Mouse (Mus musculus) embryo, embryonic 11.5 days (tissue): Measurements from ENCODE around the gene Dbf4.

Experiments used
- DNase-seq: peaks from one replicate; pipeline ENCODE4 v3.0.0-alpha.2; 2012; ENCODE audit warnings: low read depth, low spot score

Gene Dbf4

GRCm38 (mm10) chr5:8366771-8367613, 55.5 kb downstream of the Dbf4 start:
- no peak for DNase-seq

GRCm38 (mm10) chr5:8362361-8362760, 60.2 kb downstream of the Dbf4 start:
- DNase-seq, result no peak

- no peak for DNase-seq
These were observed 64.8 kb downstream of the Dbf4 start for GRCm38 (mm10) chr5:8357677-8358076.

GRCm38 (mm10) chr5:8356885-8357651, 65.4 kb downstream of the Dbf4 start:
- DNase-seq, result no peak

GRCm38 (mm10) chr5:8356326-8356725, 66.2 kb downstream of the Dbf4 start:
- DNase-seq, result no peak

- DNase-seq, result no peak
These were observed 73.0 kb downstream of the Dbf4 start for GRCm38 (mm10) chr5:8349557-8349956.
